Mouse (Mus musculus) c-Kit-positive CD71-positive TER-119-positive erythroid progenitor cells, embryonic 14.5 days (primary cell): ENCODE measurements at regions not wholly inside any gene's neighbourhood (a gene's known extent, or its start where the extent isn't known, plus 50 kb on each side); places are given as distances from the start of the nearest gene placed in this dataset.
A peak's percentile ranks its signal among the peaks of the same experiment; 100 is the strongest.

Experiments
- DNase-seq: peaks from one replicate; pipeline ENCODE4 v3.0.0-alpha.2; 2013; ENCODE audit warnings: low spot score

- no peak for DNase-seq
Observed at GRCm38 (mm10) chr12:35429473-35429872, 105.4 kb downstream of the Ahr start.

GRCm38 (mm10) chr12:35419206-35419605 is 115.6 kb downstream of the Ahr start:
- no peak for DNase-seq

GRCm38 (mm10) chr12:35417943-35418342 is 116.9 kb downstream of the Ahr start:
- DNase-seq, result no peak

- DNase-seq, result no peak
Observed at GRCm38 (mm10) chr12:35416583-35416982, 118.3 kb downstream of the Ahr start.

- no peak for DNase-seq
Observed at GRCm38 (mm10) chr12:35412715-35413114, 122.1 kb downstream of the Ahr start.

- DNase-seq, result no peak
Observed at GRCm38 (mm10) chr12:35408461-35408860, 126.4 kb downstream of the Ahr start.

GRCm38 (mm10) chr12:35408044-35408443 is 126.8 kb downstream of the Ahr start:
- no peak for DNase-seq

GRCm38 (mm10) chr12:35401853-35402252 is 133.0 kb downstream of the Ahr start:
- DNase-seq, result no peak

GRCm38 (mm10) chr12:35401219-35401618 is 133.6 kb downstream of the Ahr start:
- DNase-seq, result no peak

GRCm38 (mm10) chr12:35395211-35395610 is 139.6 kb downstream of the Ahr start:
- DNase-seq, result no peak

GRCm38 (mm10) chr12:35392111-35392510 is 142.7 kb downstream of the Ahr start:
- no peak for DNase-seq

GRCm38 (mm10) chr12:35390266-35390665 is 144.6 kb downstream of the Ahr start:
- DNase-seq, result no peak

GRCm38 (mm10) chr12:35389839-35390238 is 145.0 kb downstream of the Ahr start:
- DNase-seq, result no peak

GRCm38 (mm10) chr12:35384211-35384610 is 150.6 kb downstream of the Ahr start:
- DNase-seq, result no peak

GRCm38 (mm10) chr12:35377266-35377665 is 157.6 kb downstream of the Ahr start:
- no peak for DNase-seq

GRCm38 (mm10) chr12:35376365-35376764 is 158.5 kb downstream of the Ahr start:
- DNase-seq, result no peak

GRCm38 (mm10) chr12:35357901-35358300 is 176.9 kb downstream of the Ahr start:
- DNase-seq, result no peak

- no peak for DNase-seq
Observed at GRCm38 (mm10) chr12:35338191-35338954, 196.5 kb downstream of the Ahr start.

- no peak for DNase-seq
Observed at GRCm38 (mm10) chr12:35336314-35336713, 198.5 kb downstream of the Ahr start.

GRCm38 (mm10) chr12:35334344-35335075 is 200.3 kb downstream of the Ahr start:
- no peak for DNase-seq

GRCm38 (mm10) chr12:35331303-35331702 is 203.5 kb downstream of the Ahr start:
- peak; percentile 22 for DNase-seq

GRCm38 (mm10) chr12:35329699-35330098 is 205.1 kb downstream of the Ahr start:
- no peak for DNase-seq

GRCm38 (mm10) chr12:35319571-35319970 is 215.3 kb downstream of the Ahr start:
- no peak for DNase-seq
